Mouse (Mus musculus): ENCODE measurements around the gene Cd80.
"Not testable (repeated sequence)": the region's sequence is repeated elsewhere in the genome, so short reads cannot be mapped to it uniquely, and the experiment has no call there.

Cd80 gene

DNA sequence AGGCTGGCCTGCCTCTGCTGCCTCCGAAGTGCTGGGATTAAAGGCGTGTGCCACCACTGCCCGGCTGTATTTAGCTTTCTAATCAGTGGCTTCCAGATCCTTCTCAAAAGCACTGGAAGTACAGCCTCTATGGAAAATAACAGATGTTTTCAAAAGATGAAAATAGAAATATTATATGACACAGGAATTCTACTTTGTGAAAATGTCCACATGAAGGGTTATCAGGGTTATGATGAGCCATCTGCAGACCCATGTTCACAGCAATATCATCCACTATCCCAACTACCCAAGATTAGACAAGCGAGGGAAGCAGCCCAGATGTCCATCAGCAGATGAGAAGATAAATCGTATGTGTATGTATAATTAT is 17.1 kb downstream of the Cd80 start:
- no peak for DNase-seq (ENCODE audit: low spot score)

GRCm38 (mm10) chr16:38473661-38474060 is 18.3 kb downstream of the Cd80 start:
- no peak for DNase-seq (ENCODE audit: low spot score)

DNA sequence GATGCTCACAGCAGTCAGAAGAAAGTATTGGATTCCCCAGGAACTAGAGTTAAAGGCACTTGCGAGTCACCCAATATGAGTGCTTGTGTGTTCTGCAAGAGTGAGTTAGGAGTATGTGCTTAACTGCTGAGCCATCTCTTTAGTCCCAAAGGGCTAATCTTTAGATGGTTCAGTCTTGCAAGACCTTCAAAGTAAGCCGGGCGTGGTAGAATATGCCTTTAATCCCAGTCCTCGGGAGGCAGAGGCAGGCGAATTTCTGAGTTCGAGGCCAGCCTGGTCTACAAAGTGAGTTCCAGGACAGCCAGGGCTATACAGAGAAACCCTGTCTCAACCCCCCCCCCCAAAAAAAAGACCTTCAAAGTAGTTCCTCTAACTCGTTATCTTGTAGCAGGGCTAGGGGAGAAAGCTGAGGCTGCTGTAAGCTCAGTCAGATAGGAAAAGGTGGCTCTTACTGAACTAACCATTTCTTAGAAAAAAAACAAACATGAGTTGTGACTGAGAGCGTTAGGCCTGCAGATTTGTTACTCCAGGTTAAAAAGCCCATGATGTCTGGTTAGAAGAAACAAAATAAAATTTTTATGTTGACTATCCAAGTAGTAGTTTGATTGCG is 19.4 kb downstream of the Cd80 start:
- DNase-seq (ENCODE audit: low spot score), result no peak

- DNase-seq (ENCODE audit: low spot score), result no peak
Measured at GRCm38 (mm10) chr16:38475681-38476311, 20.4 kb downstream of the Cd80 start.

- DNase-seq (ENCODE audit: low spot score), result peak; percentile 72
Measured at GRCm38 (mm10) chr16:38476312-38477240, 21.2 kb downstream of the Cd80 start.

DNA sequence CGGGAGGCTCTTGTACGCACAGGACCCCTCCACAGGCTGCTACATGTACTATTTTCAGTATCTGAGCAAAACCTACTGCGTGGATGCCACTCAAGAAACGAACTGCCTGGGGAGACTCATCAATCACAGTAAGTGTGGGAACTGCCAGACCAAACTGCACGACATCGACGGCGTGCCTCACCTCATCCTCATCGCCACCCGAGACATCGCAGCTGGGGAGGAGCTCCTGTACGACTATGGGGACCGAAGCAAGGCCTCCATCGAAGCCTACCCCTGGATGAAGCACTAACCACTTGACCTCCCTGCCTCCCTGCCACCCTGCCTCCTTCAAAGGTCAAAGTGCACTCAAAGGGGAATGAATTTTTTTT is 21.9 kb downstream of the Cd80 start:
- not testable (repeated sequence) for DNase-seq (ENCODE audit: low spot score)

GRCm38 (mm10) chr16:38478296-38478695 is 22.9 kb downstream of the Cd80 start:
- no peak for DNase-seq (ENCODE audit: low spot score)

DNA sequence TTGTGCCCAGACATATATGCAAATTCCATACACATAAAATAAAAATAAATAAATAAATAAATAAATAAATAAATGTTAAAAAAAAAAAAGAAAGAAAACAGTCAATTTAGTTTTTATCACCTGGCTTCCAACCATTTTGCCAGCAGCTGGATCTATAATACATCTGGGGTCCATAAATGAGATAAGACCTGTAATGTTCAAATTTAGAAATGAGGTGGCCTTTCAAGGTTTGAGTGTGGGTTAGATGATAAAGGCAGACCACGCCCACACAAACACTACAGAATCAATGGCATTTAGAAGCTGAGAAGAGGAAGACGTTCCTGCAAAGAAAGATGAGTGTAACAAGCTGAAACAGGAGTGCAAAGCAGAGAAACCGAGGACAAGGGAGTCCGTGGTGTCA is 26.0 kb downstream of the Cd80 start:
- DNase-seq (ENCODE audit: low spot score), result no peak

- peak; percentile 58 for DNase-seq (ENCODE audit: low spot score)
Measured at GRCm38 (mm10) chr16:38482780-38483562, 27.6 kb downstream of the Cd80 start.

DNA sequence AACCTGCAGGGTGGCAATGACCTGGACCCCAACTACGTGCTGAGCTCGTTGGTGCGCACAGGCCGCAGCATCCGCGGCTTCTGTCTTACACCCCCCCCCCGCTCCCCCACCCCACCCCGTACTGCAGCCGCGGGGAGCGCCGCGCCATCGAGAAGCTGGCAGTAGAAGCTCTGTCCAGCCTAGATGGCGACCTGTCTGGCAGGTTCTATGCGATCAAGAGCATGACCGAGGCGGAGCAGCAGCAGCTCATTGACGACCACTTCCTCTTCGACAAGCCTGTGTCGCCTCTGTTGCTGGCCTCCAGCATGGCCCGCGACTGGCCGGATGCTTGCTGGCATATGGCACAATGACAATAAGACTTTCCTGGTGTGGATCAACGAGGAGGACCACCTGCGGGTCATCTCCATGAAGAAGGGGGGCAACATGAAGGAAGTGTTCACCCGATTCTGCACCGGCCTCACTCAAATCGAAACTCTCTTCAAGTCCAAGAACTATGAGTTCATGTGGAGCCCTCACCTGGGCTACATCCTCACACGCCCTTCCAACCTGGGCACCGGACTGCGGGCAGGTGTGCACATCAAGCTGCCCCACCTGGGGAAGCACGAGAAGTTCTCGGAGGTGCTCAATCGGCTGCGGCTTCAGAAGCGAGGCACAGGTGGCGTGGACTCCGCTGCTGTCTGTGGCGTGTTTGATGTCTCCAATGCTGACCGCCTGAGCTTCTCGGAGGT is 28.4 kb downstream of the Cd80 start:
- no peak for DNase-seq (ENCODE audit: low spot score)

- no peak for DNase-seq (ENCODE audit: low spot score)
Measured at GRCm38 (mm10) chr16:38492551-38492950, 37.2 kb downstream of the Cd80 start.

GRCm38 (mm10) chr16:38493890-38494289 is 38.5 kb downstream of the Cd80 start:
- no peak for DNase-seq (ENCODE audit: low spot score)

DNA sequence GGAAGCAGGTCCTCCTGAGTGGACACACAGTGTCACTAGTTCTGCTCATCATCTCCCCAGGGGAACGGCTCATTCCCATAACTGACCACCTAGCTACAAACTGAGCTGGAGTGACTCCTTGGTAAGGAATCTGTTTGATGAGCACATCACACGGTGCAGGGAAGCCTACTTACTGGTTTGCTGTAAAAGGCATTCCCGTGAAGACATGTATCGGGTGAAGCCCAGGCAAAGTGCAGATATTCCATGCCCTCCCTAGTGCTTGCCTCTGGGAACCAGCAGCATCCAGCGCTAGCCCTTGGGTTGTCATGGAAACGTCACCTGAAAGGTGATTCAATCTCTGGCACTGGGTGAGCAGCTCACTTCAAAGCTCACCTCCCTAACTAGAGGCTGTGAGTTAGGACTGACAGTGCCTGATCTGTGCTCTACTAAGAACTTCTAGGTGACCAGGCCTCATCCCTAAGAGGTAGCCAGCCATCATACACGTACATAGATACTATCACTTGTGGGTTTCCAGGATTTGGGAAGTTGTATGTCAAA is 41.3 kb downstream of the Cd80 start:
- no peak for DNase-seq (ENCODE audit: low spot score)

DNA sequence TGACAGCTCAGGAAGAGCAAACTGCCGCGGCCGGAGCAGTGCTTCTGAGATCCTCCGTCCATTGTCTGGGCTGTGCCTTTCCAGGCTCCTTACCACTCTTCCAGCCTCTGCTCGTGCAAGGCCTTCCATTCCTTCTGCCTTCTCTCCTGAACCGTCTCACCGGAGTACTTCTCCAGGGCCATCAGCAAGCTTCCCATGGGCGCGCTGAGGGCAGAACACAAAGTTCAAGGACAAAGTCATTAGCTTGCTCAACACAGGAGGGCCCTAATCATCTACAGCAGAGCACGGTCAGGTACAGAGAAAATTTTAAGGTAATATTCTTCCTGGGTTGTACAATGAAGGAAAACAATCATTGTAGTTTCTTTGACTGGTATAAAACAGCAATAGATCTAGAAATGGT is 47.1 kb downstream of the Cd80 start:
- no peak for DNase-seq (ENCODE audit: low spot score)

- DNase-seq (ENCODE audit: low spot score), result no peak
Measured at GRCm38 (mm10) chr16:38503528-38503927, 48.2 kb downstream of the Cd80 start.

DNA sequence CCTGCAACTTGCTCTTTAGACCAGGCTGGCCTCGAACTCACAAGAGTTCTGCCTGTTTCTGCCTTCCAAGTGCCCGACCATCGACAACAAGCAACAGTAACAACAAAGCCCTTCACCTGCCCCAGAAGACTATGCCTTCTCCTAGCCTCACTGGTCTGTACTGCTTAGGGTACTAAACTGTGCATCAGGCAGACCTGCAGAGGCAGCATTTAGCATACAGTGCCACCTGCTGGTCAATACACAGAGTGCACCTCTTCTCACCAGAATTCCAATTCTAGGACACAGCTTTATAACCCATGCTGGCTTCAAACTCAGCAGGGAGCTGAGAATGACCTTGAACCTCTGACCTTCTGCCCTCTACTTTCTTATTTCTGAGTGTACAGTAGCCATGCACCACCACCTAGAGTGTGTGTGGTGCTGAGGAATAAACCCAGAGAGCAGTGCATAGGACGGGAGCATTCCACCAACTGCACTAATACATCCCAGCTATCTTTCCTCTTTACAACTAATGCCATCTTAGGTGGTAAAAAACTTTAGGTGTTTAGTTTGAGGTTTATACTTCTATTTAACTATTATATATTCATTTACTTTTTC is 50.8 kb downstream of the Cd80 start:
- DNase-seq (ENCODE audit: low spot score), result peak; percentile 84

- DNase-seq (ENCODE audit: low spot score), result no peak
Measured at GRCm38 (mm10) chr16:38510846-38511245, 55.5 kb downstream of the Cd80 start.

DNA sequence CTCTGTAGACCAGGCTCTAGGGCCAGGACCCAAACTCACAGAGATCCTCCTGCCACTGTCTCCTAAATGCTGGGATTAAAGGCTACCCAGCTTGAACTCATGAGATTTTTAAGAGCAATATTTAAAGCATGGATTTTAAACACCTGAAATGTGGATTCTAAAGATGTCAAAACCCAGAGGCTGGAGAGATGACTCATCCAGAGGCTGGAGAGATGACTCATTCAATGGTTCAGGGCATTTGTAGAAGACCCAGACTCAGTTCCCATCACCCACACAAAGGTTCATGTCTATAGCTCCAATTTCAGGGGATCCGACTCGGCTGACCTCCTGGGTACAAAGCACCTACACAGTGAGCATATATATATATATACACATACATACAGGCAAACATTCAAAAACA is 63.8 kb downstream of the Cd80 start:
- no peak for DNase-seq (ENCODE audit: low spot score)

DNA sequence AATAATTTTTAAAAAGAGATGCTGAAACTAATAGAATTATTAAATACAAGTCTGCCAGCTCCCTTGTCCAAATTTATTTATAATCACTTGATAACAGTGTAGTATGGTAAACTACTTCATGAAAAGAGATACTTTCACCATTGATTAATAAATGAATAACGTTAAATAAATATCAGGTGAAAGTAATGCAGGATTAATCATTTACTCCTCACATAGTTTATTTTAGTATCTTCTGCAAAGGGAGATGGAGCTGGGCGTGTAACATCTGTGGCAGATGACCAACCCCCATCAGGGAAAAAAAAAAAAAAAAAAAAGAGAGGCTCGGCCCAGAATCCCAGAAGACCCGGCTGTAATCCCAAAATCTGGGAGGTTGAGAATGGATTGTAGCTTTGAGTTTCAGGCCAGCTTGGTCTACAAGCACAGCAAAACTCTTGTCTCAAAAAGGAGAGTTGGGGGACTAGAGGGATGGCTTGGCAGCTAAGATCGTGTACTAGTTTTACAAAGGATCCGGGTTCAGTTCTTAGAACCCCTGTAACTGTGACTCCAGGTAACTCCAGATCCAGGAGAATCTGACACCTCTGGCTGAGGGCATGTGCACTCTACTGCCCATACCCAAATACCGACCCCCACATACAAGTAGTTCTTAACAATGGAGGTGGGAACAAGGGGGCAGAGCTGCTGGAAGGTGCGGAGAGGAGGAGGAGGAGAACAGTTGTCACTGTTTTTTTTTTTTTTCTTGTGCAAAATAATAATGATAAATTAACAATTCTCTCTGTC is 66.0 kb downstream of the Cd80 start:
- DNase-seq (ENCODE audit: low spot score), result peak; percentile 6
